Mouse (Mus musculus) cerebellum, adult 2 months (tissue): ENCODE measurements around the gene Sema4b. TPM values are rescaled to one million over a fixed set of nuclear protein-coding genes. Genes with fewer than 3 reads are reported as not detected.

Experiments used
- DNase-seq, 2 experiments: peaks; one replicate each; pipeline ENCODE4 v3.0.0; 2021
- H3K27ac ChIP-seq: fragments of 200-500 bp; 2 replicates; pipeline ENCODE4 v1.5.1; 2012; ENCODE audit warnings: low read length, control low read depth, inconsistent platforms; ENCODE audit not compliant: insufficient read depth
- H3K27me3 ChIP-seq: fragments of 200-500 bp; 2 replicates; pipeline ENCODE4 v1.6.1; 2012; ENCODE audit warnings: inconsistent platforms, mild to moderate bottlenecking, low read length, moderate library complexity; ENCODE audit not compliant: control insufficient read depth, insufficient read depth
- H3K4me1 ChIP-seq: fragments of 200-500 bp; 2 replicates; pipeline ENCODE4 v1.6.1; 2011; ENCODE audit warnings: low read length; ENCODE audit not compliant: control insufficient read depth, insufficient read depth
- H3K4me3 ChIP-seq: fragments of 200-500 bp; replicated peaks from 2 replicates; pipeline ENCODE3; 2011; ENCODE audit warnings: mild to moderate bottlenecking, low read depth, low read length, control low read depth; ENCODE audit not compliant: insufficient read depth
- CTCF ChIP-seq: fragments of 200-500 bp; IDR thresholded peaks from 2 replicates; pipeline ENCODE4 v1.5.1; 2011; ENCODE audit warnings: low read depth, mild to moderate bottlenecking, control low read depth, low read length, moderate library complexity, borderline replicate concordance; ENCODE audit not compliant: insufficient read depth
- POLR2A ChIP-seq: fragments of 200-500 bp; IDR thresholded peaks from 2 replicates; pipeline ENCODE4 v1.6.1; 2011; ENCODE audit warnings: low read length, control low read depth, borderline replicate concordance; ENCODE audit not compliant: insufficient read depth
- WGBS: fragments of 180-500 bp; shearing (Covaris S2); methylation state at CpG from one replicate; pipeline ENCODE4 v1.1.7; 2018; 5-methylcytosine and 5-hydroxymethylcytosine counted together
- polyA plus RNA-seq: library from polyadenylated mRNA; depleted of rRNA; stranded (reverse); fragments of >200 nt; gene quantifications from 2 replicates; pipeline ENCODE4 v1.2.3, GENCODE M21; 2012

Sema4b gene
- polyA plus RNA-seq, 1 experiment: 10.7 TPM

DNA sequence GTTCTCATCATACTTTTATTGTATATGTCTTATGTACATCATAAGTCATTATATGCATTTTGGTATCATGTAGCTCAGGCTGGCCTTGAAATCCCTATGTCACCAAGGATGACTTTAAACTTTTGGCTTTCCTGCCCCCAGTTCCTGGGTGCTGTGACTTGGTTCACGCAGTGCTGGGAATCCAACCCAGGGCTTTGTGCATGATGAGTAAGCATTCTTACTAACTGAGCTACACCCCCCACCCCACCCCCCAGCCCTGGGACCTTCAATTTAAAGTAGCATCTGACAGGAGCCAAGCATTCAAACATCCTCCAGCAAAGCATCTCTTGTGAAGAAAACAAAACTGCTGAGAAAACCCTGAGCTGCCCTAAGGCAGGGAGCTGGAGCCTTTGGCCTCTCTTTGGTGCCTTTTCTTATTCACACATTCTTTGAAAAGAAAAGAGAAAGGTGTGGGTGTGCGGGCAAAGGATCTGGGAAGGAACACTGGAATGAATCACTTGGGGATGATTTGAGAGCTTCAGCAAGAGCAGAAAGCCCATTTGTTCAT, 2.0 kb downstream of the Sema4b start:
- no peak for DNase-seq
- Histone ChIP-seq H3K4me3 (no peak overlapping the region), H3K27ac (no peak overlapping the region), H3K27me3 (no peaks in the 10 kb centered on the region), H3K4me1 (peaks cover 3% of the 10 kb centered on the region; the same call in 1 of the 2 replicates)
- no peak for TF ChIP-seq POLR2A
- 95% methylated on average over 2 of the region's 2 CpGs for WGBS

DNA sequence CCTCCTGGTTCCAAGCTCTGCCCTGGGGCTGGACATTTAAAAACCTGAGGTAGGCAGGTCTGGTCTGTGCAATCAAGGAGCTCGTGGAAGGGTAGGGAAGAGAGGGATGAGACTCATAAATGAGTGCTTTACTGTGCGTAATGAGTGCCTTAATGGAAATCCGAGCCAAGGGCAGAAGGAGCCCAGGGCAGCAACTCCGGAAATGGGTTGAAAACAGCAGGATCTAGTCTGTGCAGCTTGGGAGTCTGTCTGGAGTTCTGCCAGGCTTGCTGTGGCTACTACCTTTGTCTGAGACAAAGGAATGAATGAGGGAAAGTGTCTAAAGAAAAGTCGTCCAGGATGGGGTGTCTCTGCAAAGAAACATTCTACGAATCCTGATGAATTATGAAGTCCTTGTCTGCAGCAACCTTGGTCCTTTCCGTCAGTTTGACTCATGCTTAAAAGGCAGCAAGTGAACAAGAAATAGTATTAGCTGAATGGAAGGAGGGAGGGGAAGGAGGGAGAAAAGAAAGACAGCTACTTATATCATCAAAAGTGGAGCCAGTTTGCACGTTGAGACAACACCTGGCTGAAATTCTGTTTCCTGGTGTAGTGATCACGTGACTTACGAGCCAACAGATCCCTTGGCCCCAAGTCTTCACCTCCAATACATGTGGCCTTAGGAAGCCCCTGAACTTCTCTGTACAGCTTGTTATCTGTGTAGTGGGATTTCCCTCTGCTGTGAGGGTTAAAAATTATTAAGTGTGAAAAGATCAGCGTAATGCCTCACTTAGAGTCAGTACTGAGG, 2.7 kb downstream of the Sema4b start:
- no peak for DNase-seq
- no peak for TF ChIP-seq POLR2A
- TF ChIP-seq CTCF: no peak
- H3K27ac ChIP-seq: no peak overlapping the region
- no peaks in the 10 kb centered on the region for H3K27me3 ChIP-seq
- H3K4me1 ChIP-seq: peaks cover 3% of the 10 kb centered on the region; the same call in 1 of the 2 replicates
- no peak overlapping the region for H3K4me3 ChIP-seq
- WGBS: 50% methylated on average over 11 of the region's 11 CpGs

DNA sequence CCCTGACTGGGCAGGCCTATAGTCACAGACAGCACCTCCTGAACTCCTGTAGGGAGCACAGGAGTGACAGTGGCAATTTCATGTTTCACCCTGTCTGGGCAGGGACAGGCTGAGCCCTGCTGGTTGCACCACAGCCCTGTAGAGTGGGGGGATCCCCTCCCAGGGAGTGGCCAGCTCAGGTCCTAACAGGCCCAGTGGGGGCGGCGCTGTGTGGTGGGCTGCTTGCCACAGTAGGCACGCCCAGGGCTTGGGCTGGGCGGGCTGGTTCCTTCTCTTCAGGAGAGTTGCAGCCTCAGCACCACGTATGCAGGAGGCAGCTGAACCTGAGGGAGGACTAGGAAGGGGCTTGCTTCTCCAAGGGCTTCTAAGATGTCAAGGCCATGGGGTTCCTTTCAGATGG, 4.8 kb downstream of the Sema4b start:
- Histone ChIP-seq H3K4me3 (no peak overlapping the region), H3K4me1 (peaks cover 3% of the 10 kb centered on the region; the same call in 1 of the 2 replicates), H3K27ac (no peak overlapping the region), H3K27me3 (no peaks in the 10 kb centered on the region)
- 63% methylated on average over 5 of the region's 5 CpGs for WGBS
- DNase-seq: no peak
- no peak for TF ChIP-seq POLR2A

DNA sequence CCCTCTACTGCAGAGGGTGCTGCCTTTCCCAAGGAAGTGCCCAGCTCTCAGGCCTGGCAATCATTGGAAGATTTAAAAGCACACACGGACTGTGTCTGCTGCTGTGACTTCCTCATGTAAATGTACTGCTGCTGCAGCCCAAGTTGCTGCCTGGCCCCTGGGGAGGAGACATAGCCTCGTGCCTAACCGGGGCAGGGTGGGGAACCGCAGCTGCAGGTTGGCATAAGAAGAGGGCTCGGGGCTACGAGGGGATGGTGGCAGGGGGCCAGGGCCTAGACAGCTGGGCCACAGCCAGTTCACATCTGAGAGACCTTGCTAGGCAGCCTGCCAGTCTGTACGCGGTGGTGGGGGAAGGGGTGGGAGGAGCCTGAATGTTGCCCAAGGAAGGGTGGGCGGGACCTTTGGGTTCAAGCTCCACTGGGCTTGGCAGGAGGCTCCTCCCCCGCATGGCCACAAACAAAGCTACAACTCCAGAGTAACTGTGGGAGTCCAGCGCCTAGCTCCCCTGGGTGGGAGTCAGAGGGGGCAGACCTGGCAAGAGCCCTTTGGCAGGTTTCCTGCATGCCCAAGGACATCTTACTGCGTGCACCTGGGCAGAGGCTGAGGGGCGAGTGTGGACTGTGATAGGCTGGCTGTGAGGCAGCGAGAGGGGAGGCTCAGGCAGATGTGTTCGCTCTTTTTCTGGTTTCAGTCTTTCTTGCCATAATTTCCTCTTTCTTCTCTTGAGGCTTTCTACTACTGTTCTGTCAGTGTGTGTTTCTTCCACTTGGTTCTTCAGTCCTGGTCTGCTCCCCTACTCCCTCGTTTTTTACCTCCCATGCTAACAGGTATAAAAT, 5.8 kb downstream of the Sema4b start:
- WGBS: 28% methylated on average over 16 of the region's 16 CpGs
- TF ChIP-seq CTCF: no peak
- no peak for TF ChIP-seq POLR2A
- DNase-seq: no peak

DNA sequence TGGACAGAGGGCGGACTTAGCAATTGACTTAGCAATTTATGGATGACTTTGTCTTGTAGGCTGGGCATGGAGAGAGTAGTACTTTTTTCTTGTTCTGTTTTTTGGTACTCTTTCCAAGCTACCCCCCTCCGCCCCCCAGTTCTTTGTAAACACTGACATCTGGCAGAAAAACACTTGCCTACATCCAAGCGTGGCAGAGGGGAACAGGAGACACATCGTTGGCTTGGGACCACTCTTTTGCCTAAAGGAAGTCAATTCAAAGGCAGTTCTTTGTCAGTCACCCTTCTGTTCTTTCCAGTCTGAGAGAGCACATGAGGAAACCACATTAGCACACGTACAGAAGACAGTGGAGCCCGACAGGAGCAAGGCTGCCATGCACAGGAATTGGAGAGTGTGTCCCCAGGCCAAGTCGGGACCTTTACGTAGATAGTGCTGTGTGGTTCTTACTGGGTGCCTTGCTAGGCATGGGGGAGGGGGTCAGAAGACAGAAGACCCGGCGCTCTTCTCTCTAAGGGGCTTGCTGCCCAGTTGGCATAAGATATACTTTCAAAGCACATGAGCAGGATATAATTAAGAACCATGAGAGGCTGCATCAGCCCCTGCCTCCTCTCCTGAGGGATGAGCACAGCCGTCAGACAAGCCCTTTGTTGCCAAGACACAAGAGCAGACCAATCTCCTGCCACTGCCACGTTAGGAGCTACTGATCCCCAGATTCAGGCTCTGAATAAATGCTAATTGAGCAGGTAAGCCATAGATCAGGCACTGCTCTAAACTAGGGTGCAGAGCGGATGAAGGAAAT, 7.5 kb downstream of the Sema4b start:
- TF ChIP-seq POLR2A (no peak), CTCF (no peak)
- DNase-seq: no peak
- H3K27me3 ChIP-seq: no peaks in the 10 kb centered on the region
- H3K4me3 ChIP-seq: no peak overlapping the region
- no peak overlapping the region for H3K27ac ChIP-seq
- WGBS: 56% methylated on average over 13 of the region's 13 CpGs
- H3K4me1 ChIP-seq: peaks cover 3% of the 10 kb centered on the region; the same call in 1 of the 2 replicates

More for the DNA sequence above, 5.8 kb downstream of the Sema4b start:
- Histone ChIP-seq H3K4me1 (peaks cover 5% of the 10 kb centered on the region), H3K27ac (no peak overlapping the region), H3K4me3 (no peak overlapping the region), H3K27me3 (no peaks in the 10 kb centered on the region)

DNA sequence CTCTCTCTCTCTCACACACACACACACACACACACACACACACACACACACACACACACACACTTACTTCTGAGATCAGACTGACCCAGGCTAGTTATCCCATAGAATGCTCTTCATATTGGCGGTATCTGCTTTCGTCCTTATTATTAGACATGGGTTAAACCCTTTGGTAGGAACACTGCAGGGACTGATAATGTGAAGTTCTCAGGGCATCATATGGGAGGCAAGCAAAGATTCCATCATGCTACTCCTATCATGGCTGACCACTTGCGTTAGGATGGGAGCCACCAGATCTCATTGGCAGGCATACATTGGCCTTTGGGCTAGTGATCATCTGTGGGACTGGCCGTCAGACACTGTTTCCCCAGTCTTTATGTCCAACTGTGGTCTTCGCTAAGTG, 8.5 kb downstream of the Sema4b start:
- no peak for DNase-seq
- TF ChIP-seq POLR2A (no peak), CTCF (no peak)
- peaks cover 3% of the 10 kb centered on the region; the same call in 1 of the 2 replicates for H3K4me1 ChIP-seq
- WGBS: 89% methylated on average over 5 of the region's 5 CpGs
- no peak overlapping the region for H3K4me3 ChIP-seq
- no peak overlapping the region for H3K27ac ChIP-seq
- no peaks in the 10 kb centered on the region for H3K27me3 ChIP-seq

DNA sequence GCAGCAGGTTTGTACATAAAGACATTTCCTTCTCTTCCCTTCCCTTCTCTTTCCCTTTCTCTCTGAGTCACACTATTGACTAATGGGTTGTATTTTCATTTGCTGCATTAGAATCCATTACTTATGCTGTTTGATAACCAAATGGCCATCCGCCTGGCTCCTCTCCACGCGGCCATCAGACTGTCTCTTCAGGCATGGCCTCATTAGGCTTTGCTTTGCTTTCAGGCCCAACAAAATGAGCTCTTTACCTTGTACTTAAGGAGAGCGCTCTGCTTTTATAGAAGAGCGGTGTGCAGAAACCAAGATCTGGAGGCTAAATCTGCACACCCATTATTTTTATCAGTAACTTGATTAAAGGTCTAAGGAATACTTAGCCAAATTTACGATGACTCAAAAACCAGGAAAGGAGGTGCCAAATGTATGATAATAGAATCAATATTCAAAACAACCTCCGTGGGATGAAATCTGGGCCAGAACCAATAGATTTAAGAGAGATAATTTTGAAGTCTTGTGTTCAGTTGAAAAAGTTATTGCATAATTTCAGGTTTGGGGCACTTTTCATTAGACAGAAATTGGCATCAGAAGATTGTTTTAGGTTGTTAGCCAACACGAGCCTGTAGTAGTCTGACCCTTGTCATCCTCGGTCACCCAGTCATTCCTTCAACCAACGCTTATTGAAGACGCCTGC, 9.1 kb downstream of the Sema4b start:
- peaks cover 3% of the 10 kb centered on the region; the same call in 1 of the 2 replicates for H3K4me1 ChIP-seq
- H3K27me3 ChIP-seq: no peaks in the 10 kb centered on the region
- no peak overlapping the region for H3K27ac ChIP-seq
- no peak overlapping the region for H3K4me3 ChIP-seq
- WGBS: 84% methylated on average over 10 of the region's 11 CpGs
- no peak for TF ChIP-seq CTCF
- TF ChIP-seq POLR2A: no peak
- no peak for DNase-seq
